In the genomic region with DNA sequence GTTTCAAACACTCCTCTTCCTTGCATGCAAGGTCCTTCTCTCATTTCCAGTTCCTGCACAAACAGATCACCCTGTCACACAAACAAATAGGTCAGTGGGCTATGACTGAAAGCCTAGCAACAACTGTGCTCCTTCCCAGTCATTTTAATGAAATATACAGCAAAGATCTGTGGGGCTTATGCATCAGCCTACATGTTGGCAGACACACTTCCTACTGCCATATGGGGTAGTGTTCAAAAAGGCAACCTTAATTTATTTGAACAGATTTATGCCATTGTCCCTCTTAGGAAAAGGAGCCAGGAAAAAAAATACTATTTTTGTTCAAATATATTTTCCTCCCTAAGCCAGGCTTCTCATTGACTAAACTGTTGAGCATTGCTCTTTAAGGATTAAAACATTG, we compare ENCODE assay signal across 20 mouse cellular contexts.
A peak's percentile ranks its signal among the peaks of the same experiment; 100 is the strongest.
DNase-seq lines count a peak whose midpoint lies in the region; ATAC-seq and TF ChIP-seq lines count a peak whose summit lies in the region.
"Had no signal": no experiment of that assay in that cellular context is flagged by ENCODE, and none has a peak within 500 bp of the region (broad histone marks: within the 10 kb centered on the region; RNA-seq: fewer than 3 reads in every experiment).

No protein-coding gene starts in this region.

- no peak overlapping the region for H3K4me3 ChIP-seq in forebrain, embryonic 15.5 days
- no peak overlapping the region for H3K4me3 ChIP-seq in forebrain, postnatal 0 days (ENCODE audit: low read depth, low read length)
- H3K4me3 ChIP-seq: gastrocnemius, adult 2 months; hindbrain, embryonic 12.5 days; hindbrain, embryonic 15.5 days had no signal

- no peak overlapping the region for H3K4me2 ChIP-seq in forebrain, embryonic 15.5 days (replicated peaks)
- H3K4me2 ChIP-seq in forebrain, postnatal 0 days (ENCODE audit: low read depth), result no peak overlapping the region
- H3K4me2 ChIP-seq: heart, embryonic 11.5 days; hindbrain, embryonic 12.5 days; hindbrain, embryonic 15.5 days had no signal

- H3K4me1 ChIP-seq in forebrain, embryonic 15.5 days, result peaks cover 4% of the 10 kb centered on the region; the same call in 1 of the 2 replicates
- H3K4me1 ChIP-seq in forebrain, postnatal 0 days (ENCODE audit: insufficient read depth), result no peaks in the 10 kb centered on the region
- H3K4me1 ChIP-seq: hindbrain, embryonic 12.5 days; hindbrain, embryonic 15.5 days had no signal

- H3K36me3 ChIP-seq in forebrain, embryonic 15.5 days, result no peaks in the 10 kb centered on the region
- H3K36me3 ChIP-seq in forebrain, postnatal 0 days (ENCODE audit: insufficient read depth), result no peaks in the 10 kb centered on the region
- H3K36me3 ChIP-seq: hindbrain, embryonic 12.5 days; hindbrain, embryonic 15.5 days had no signal

- 0 out of 2 replicates have a peak, but pooled peaks have one; percentile 36 for ATAC-seq in cerebellum, adult (ENCODE audit: insufficient number of reproducible peaks, low FRiP score, low TSS enrichment)
- ATAC-seq in forebrain, embryonic 15.5 days (replicated peaks), result peak; percentile 57; the same call in 1 of the 2 replicates
- no peak for ATAC-seq in forebrain, postnatal 0 days
- ATAC-seq: activated CD4-positive, CD25-positive, alpha-beta regulatory T cell, adult 4 months; intestine, postnatal 0 days had no signal

- DNase-seq in cerebellum, adult 9-10 months, result no peak
- no peak for DNase-seq in forebrain, postnatal 0 days
- peak; percentile 26 for DNase-seq in retina, postnatal 1 day
- no peak for DNase-seq in retina, embryonic 14.5 days (ENCODE audit: low spot score)
- DNase-seq in right cerebral cortex, postnatal 4 days, result no peak
- DNase-seq: adrenal gland, adult 8-10 months; adrenal gland, postnatal 25 days; cerebellum, adult 11-12 months; cerebellum, adult 8-10 months; cerebellum, postnatal 14 days; gastrocnemius, adult 2 months; gastrocnemius, postnatal 14 days; heart, adult 11 months had no signal

- no peak overlapping the region for H3K27ac ChIP-seq in forebrain, embryonic 15.5 days (replicated peaks)
- no peak overlapping the region for H3K27ac ChIP-seq in forebrain, postnatal 0 days (ENCODE audit: low read depth, low read length)
- H3K27ac ChIP-seq: gastrocnemius, adult 2 months; hindbrain, embryonic 12.5 days; hindbrain, embryonic 15.5 days had no signal

- no peaks in the 10 kb centered on the region for H3K9me3 ChIP-seq in forebrain, embryonic 15.5 days
- H3K9me3 ChIP-seq in forebrain, postnatal 0 days (ENCODE audit: low read length), result no peaks in the 10 kb centered on the region
- H3K9me3 ChIP-seq: hindbrain, embryonic 12.5 days; hindbrain, embryonic 15.5 days had no signal

- H3K27me3 ChIP-seq in forebrain, embryonic 15.5 days, result no peaks in the 10 kb centered on the region
- H3K27me3 ChIP-seq in forebrain, postnatal 0 days (ENCODE audit: insufficient read depth, low read length), result no peaks in the 10 kb centered on the region
- H3K27me3 ChIP-seq: hindbrain, embryonic 12.5 days; hindbrain, embryonic 15.5 days had no signal

- TF ChIP-seq CTCF in forebrain, postnatal 0 days (IDR thresholded peaks at IDR 0.05; ENCODE audit: low read depth), result no peak

- no peak overlapping the region for H3K9ac ChIP-seq in forebrain, embryonic 15.5 days (replicated peaks)
- H3K9ac ChIP-seq in forebrain, postnatal 0 days, result no peak overlapping the region
- H3K9ac ChIP-seq: hindbrain, embryonic 12.5 days; hindbrain, embryonic 15.5 days had no signal
